Mouse (Mus musculus): Measurements from ENCODE around the gene Pou3f3. TPM values are rescaled to one million over a fixed set of nuclear protein-coding genes. Genes with fewer than 3 reads are reported as not detected.

The Pou3f3 gene
- polyA plus RNA-seq (2011; ENCODE audit: insufficient read depth, insufficient read length, low read depth, missing spikeins): 0.18 TPM in 2 replicates

DNA sequence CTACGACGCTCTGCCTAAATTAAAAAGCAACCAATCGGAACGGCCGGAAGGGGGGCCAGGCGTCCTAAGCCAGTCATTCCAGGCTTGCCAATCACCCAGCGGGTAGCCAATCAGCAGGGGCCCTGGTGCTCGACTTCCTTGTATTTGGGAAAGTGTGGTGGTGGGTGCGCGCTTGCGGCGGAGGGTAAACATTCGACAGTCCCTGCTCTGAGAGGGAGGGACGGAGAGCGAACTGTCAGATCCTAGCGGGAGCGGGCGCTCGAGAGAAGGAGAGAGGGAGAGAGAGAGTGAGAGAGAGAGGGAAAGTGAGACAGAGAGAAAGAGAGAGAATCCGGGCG is at the start of gene Pou3f3:
Pou3f3 (plus strand) TSS at position 191 of the 338 bp plus-strand sequence.
- Histone ChIP-seq H3K9me3 (replicated peaks; ENCODE audit: control insufficient read depth, insufficient read depth, low read length, poor library complexity, severe bottlenecking) (no peaks in the 10 kb centered on the region), H3K36me3 (ENCODE audit: control insufficient read depth, insufficient read depth, low read length, poor library complexity, severe bottlenecking) (no peaks in the 10 kb centered on the region), H3K9ac (ENCODE audit: low read depth, poor library complexity, severe bottlenecking) (peak within 1 kb of the TSS; percentile 71), H3K4me3 (ENCODE audit: low read depth, low read length) (peak within 1 kb of the TSS; percentile 64), H3K27ac (ENCODE audit: insufficient read depth, low read length) (no peak within 1 kb of the TSS), H3K27me3 (ENCODE audit: control insufficient read depth, insufficient read depth, low read length, poor library complexity, severe bottlenecking) (peaks cover 50% of the 10 kb centered on the region), H3K4me1 (ENCODE audit: control insufficient read depth, insufficient read depth, low read length) (no peaks in the 10 kb centered on the region)
- TF ChIP-seq CTCF (IDR thresholded peaks at IDR 0.05; ENCODE audit: low read depth, low read length) (no peak), EP300 (IDR thresholded peaks at IDR 0.05; ENCODE audit: insufficient read depth, low read depth, low read length) (no peak), POLR2A (IDR thresholded peaks at IDR 0.05; ENCODE audit: insufficient read depth, low read length) (no peak)

DNA sequence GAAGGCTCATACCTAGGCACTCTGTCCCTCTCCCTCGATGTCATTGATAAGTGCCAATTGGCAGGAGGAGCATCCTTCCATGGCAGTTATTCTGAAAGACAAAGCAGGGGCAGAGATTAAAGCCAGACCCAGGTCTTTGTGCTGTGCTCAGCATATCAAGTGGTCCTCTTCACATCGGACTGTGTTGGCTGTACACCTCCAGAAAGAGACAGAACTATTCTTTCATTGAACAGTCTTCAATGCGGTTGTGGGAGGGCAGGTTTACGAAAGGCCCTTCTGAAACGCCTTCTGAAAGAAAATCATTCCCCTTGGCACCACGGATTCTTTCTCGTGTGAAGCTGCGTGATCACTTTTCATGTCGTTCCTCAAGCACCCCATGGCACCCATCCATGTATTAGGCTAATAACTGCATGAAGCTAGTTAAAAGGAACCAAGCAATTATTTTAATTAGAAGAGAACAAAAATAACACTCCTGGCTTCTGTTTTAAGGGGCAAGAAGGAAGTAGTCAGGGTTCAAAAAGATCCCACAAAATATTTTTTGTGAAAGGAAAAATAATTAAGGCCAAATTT is 47.1 kb upstream of the Pou3f3 start:
- Histone ChIP-seq H3K27ac (ENCODE audit: insufficient read depth, low read length) (no peak overlapping the region), H3K9me3 (replicated peaks; ENCODE audit: control insufficient read depth, insufficient read depth, low read length, poor library complexity, severe bottlenecking) (no peaks in the 10 kb centered on the region), H3K9ac (ENCODE audit: low read depth, poor library complexity, severe bottlenecking) (no peak overlapping the region), H3K27me3 (ENCODE audit: control insufficient read depth, insufficient read depth, low read length, poor library complexity, severe bottlenecking) (no peaks in the 10 kb centered on the region), H3K4me1 (ENCODE audit: control insufficient read depth, insufficient read depth, low read length) (no peaks in the 10 kb centered on the region), H3K36me3 (ENCODE audit: control insufficient read depth, insufficient read depth, low read length, poor library complexity, severe bottlenecking) (no peaks in the 10 kb centered on the region), H3K4me3 (ENCODE audit: low read depth, low read length) (no peak overlapping the region)
- TF ChIP-seq POLR2A (IDR thresholded peaks at IDR 0.05; ENCODE audit: insufficient read depth, low read length) (no peak), CTCF (IDR thresholded peaks at IDR 0.05; ENCODE audit: low read depth, low read length) (no peak), EP300 (IDR thresholded peaks at IDR 0.05; ENCODE audit: insufficient read depth, low read depth, low read length) (no peak)

DNA sequence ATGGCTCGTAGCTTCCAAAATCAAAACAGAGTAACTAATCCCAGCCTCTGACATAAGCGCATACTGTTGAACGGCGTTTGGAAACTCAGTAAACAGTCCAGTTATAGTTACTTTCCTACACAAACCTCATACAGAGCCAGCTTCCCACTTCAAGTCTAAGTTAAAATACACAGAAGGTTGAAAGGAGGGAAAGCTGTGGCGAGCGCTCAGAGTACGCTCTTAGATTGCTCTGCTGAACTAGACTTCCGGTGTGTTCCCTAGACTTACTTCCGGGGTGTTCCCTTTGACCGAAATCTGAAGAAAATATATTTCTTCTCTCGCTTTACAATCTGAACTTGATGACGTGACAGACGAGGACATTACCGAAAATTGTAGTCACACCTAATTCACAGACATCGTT is 44.1 kb upstream of the Pou3f3 start:
- H3K4me3 ChIP-seq (ENCODE audit: low read depth, low read length): no peak overlapping the region
- no peak for TF ChIP-seq CTCF (IDR thresholded peaks at IDR 0.05; ENCODE audit: low read depth, low read length)
- no peak for TF ChIP-seq POLR2A (IDR thresholded peaks at IDR 0.05; ENCODE audit: insufficient read depth, low read length)
- no peak for TF ChIP-seq EP300 (IDR thresholded peaks at IDR 0.05; ENCODE audit: insufficient read depth, low read depth, low read length)
- no peaks in the 10 kb centered on the region for H3K36me3 ChIP-seq (ENCODE audit: control insufficient read depth, insufficient read depth, low read length, poor library complexity, severe bottlenecking)

DNA sequence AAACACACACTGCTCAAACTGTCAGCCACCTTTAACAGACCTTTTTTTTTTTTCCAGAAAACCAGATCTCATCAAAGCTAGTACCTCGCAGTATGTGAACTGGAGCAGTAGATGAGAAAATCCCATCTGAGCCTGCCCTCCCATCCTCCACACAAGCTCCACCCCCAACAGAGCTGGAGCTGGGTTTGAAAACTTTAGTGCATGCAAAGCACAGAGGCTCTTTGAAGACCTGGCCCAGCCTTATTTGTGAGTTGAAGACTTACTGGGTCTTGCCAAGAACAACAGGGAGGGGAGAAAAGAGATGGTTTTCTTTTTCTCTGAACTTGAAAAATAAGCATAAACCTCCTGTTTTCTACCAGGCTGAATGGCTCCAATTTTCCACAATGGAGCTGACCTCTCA is 28.0 kb upstream of the Pou3f3 start:
- no peaks in the 10 kb centered on the region for H3K9me3 ChIP-seq (replicated peaks; ENCODE audit: control insufficient read depth, insufficient read depth, low read length, poor library complexity, severe bottlenecking)
- H3K36me3 ChIP-seq (ENCODE audit: control insufficient read depth, insufficient read depth, low read length, poor library complexity, severe bottlenecking): no peaks in the 10 kb centered on the region
- TF ChIP-seq CTCF (IDR thresholded peaks at IDR 0.05; ENCODE audit: low read depth, low read length): no peak
- no peak for TF ChIP-seq POLR2A (IDR thresholded peaks at IDR 0.05; ENCODE audit: insufficient read depth, low read length)
- TF ChIP-seq EP300 (IDR thresholded peaks at IDR 0.05; ENCODE audit: insufficient read depth, low read depth, low read length): no peak
- no peak overlapping the region for H3K4me3 ChIP-seq (ENCODE audit: low read depth, low read length)
- H3K4me1 ChIP-seq (ENCODE audit: control insufficient read depth, insufficient read depth, low read length): no peaks in the 10 kb centered on the region
- no peak overlapping the region for H3K27ac ChIP-seq (ENCODE audit: insufficient read depth, low read length)
- no peaks in the 10 kb centered on the region for H3K27me3 ChIP-seq (ENCODE audit: control insufficient read depth, insufficient read depth, low read length, poor library complexity, severe bottlenecking)
- no peak overlapping the region for H3K9ac ChIP-seq (ENCODE audit: low read depth, poor library complexity, severe bottlenecking)

More for the DNA sequence above, 44.1 kb upstream of the Pou3f3 start:
- Histone ChIP-seq H3K27ac (ENCODE audit: insufficient read depth, low read length) (no peak overlapping the region), H3K4me1 (ENCODE audit: control insufficient read depth, insufficient read depth, low read length) (no peaks in the 10 kb centered on the region), H3K27me3 (ENCODE audit: control insufficient read depth, insufficient read depth, low read length, poor library complexity, severe bottlenecking) (no peaks in the 10 kb centered on the region), H3K9ac (ENCODE audit: low read depth, poor library complexity, severe bottlenecking) (no peak overlapping the region), H3K9me3 (replicated peaks; ENCODE audit: control insufficient read depth, insufficient read depth, low read length, poor library complexity, severe bottlenecking) (no peaks in the 10 kb centered on the region)

DNA sequence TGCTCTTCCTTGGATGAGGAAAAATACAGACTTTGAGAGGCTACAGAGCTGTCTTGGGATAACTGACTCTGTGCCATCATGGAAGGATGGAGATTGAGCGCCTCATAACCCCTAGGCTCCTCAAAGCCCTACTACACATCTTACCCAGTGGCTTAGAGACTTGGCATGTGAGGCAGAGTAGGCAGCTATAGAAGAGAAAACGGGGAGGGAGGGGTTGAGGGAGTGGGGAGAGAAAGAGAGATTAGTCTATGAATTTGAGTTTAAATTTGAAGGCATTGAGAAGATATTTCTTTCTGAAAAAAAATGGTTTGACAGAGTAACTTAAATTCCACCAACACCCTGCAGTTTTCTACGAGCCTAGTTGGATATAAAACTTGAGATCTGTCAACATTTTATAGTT is 14.9 kb upstream of the Pou3f3 start:
- Histone ChIP-seq H3K4me3 (ENCODE audit: low read depth, low read length) (no peak overlapping the region), H3K4me1 (ENCODE audit: control insufficient read depth, insufficient read depth, low read length) (no peaks in the 10 kb centered on the region), H3K27ac (ENCODE audit: insufficient read depth, low read length) (no peak overlapping the region), H3K9ac (ENCODE audit: low read depth, poor library complexity, severe bottlenecking) (no peak overlapping the region), H3K9me3 (replicated peaks; ENCODE audit: control insufficient read depth, insufficient read depth, low read length, poor library complexity, severe bottlenecking) (no peaks in the 10 kb centered on the region), H3K36me3 (ENCODE audit: control insufficient read depth, insufficient read depth, low read length, poor library complexity, severe bottlenecking) (no peaks in the 10 kb centered on the region), H3K27me3 (ENCODE audit: control insufficient read depth, insufficient read depth, low read length, poor library complexity, severe bottlenecking) (peaks cover 3% of the 10 kb centered on the region; the same call in 1 of the 2 replicates)
- no peak for TF ChIP-seq CTCF (IDR thresholded peaks at IDR 0.05; ENCODE audit: low read depth, low read length)
- no peak for TF ChIP-seq POLR2A (IDR thresholded peaks at IDR 0.05; ENCODE audit: insufficient read depth, low read length)
- no peak for TF ChIP-seq EP300 (IDR thresholded peaks at IDR 0.05; ENCODE audit: insufficient read depth, low read depth, low read length)

DNA sequence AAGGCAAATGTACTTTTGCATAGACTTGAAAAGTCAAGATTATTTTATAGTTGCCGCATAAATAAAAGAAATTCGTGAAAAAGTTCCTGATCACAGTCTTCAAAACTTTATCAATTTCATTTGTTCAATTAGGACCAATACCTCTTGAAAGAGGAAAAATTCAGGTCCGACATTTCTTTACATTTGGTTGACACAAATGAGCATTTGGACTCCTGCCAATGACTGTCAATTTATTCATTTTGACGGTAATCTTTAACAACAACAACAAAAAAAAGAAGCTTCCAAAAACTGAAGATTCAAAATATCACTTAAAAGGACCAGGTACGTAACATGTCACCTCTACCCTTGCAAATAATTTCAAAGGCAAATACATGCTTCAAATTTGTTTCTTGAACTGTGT is 13.8 kb upstream of the Pou3f3 start:
- Histone ChIP-seq H3K9ac (ENCODE audit: low read depth, poor library complexity, severe bottlenecking) (no peak overlapping the region), H3K4me3 (ENCODE audit: low read depth, low read length) (no peak overlapping the region), H3K9me3 (replicated peaks; ENCODE audit: control insufficient read depth, insufficient read depth, low read length, poor library complexity, severe bottlenecking) (no peaks in the 10 kb centered on the region), H3K27me3 (ENCODE audit: control insufficient read depth, insufficient read depth, low read length, poor library complexity, severe bottlenecking) (peaks cover 3% of the 10 kb centered on the region; the same call in 1 of the 2 replicates), H3K27ac (ENCODE audit: insufficient read depth, low read length) (no peak overlapping the region), H3K4me1 (ENCODE audit: control insufficient read depth, insufficient read depth, low read length) (no peaks in the 10 kb centered on the region), H3K36me3 (ENCODE audit: control insufficient read depth, insufficient read depth, low read length, poor library complexity, severe bottlenecking) (no peaks in the 10 kb centered on the region)
- TF ChIP-seq POLR2A (IDR thresholded peaks at IDR 0.05; ENCODE audit: insufficient read depth, low read length) (no peak), CTCF (IDR thresholded peaks at IDR 0.05; ENCODE audit: low read depth, low read length) (no peak), EP300 (IDR thresholded peaks at IDR 0.05; ENCODE audit: insufficient read depth, low read depth, low read length) (no peak)

Measured in ES-Bruce4 (cell line).